Mouse (Mus musculus) adrenal gland, adult 2 months (tissue): Measurements from ENCODE around the gene Gm3424. TPM values are rescaled to one million over a fixed set of nuclear protein-coding genes. Genes with fewer than 3 reads are reported as not detected.
"Not testable (repeated sequence)": the region's sequence is repeated elsewhere in the genome, so short reads cannot be mapped to it uniquely, and the experiment has no call there.

Experiments
- DNase-seq: peaks from one replicate; pipeline ENCODE4 v3.0.0; 2021
- long read RNA-seq: library from polyadenylated mRNA; stranded (forward); transcript quantifications from one replicate; pipeline ENCODE4 v2.0.0, GENCODE M21; 2021
- polyA plus RNA-seq: library from polyadenylated mRNA; depleted of rRNA; stranded (reverse); fragments of >200 nt; gene quantifications from 2 replicates; pipeline ENCODE4 v1.2.3, GENCODE M21; 2012; rRNA removed
- total RNA-seq, 2 experiments: library from RNA; stranded (reverse); gene quantifications; 2 replicates each; pipeline ENCODE4 v1.2.3; 2021

The Gm3424 gene
- total RNA-seq (not detected), polyA plus RNA-seq (not detected in 2 replicates)
- long read RNA-seq: 0 reads

DNA sequence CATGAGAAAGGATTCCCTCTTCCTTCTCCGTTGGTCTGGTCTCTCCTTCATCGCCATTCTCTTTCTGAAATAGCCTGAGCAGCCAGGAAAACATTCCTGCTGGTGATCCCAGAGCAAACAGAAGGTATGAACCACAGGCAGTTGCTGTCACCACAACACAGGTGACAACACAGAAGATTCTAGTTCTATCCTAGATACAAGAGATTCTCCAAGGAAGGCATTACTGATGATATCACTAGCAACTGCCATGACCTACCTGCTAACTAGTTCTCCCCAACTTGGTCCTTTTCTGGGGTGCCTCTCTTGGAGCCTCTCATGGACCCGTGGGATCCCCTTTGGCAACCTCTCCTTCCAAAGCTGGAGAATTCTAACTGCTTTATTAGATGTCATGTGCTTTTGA lies at the start of gene Gm3424:
TSS of gene Gm3424 (minus strand) at position 101 of the 400 bp plus-strand sequence.
- not testable (repeated sequence) for DNase-seq

DNA sequence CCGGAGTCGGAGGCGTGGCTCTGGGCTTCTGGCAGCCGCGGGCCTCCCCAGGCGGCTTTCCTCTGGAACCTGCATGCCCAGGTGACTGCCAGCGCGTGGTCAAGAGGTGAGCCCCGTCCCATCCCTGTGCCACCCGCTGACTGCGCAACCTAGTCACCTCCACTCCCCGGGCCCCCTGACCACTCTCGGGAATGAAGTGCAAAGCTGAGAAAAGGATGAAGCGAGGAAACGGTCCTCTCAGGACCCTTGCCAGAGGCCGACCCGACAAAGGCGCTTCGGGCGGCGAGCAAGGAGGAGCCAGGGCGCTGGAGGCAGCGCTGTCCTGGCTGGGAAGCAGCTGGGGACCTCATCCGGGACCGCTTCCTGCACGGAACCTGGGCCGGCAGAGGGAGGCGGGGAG lies 49.7 kb upstream of the Gm3424 start:
- DNase-seq: not testable (repeated sequence)

DNA sequence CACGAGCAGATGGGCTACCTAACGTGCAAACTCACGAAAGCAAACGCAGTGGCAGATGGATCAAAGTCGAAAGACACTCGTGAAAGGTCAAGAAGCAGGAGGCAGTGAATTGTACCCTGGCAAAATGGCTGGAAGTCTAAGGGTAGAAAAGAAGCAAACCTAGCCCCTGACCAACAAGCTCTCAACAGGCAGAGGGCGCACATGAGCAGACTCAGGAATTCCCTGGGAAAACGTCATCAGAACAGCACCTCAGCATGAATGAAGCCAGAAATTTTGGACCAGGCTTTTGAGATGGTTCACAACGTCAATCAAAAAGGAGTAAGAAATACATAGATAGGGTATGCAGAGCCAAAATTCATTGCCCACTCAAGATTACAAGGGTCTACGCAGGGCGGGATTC lies 49.0 kb upstream of the Gm3424 start:
- DNase-seq: not testable (repeated sequence)

DNA sequence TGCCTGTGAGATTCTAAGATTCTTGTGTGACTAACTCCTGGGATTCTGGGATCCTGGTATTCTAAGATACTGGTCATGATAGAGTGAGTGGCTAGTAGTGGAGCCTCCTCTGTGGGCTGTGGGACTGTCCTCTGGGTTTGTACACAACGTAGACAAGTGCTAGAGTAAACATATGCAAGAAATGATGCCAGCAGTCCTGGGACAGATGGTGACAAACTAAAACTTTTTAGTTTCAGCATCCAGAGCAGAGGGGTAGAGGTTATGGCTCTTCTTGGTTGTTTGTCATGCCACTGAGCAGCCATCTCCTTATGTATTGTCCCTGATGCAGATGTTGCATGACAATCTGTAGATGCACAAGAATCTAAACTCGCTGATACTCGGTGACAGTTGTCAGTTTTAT lies 25.8 kb upstream of the Gm3424 start:
- DNase-seq: not testable (repeated sequence)

DNA sequence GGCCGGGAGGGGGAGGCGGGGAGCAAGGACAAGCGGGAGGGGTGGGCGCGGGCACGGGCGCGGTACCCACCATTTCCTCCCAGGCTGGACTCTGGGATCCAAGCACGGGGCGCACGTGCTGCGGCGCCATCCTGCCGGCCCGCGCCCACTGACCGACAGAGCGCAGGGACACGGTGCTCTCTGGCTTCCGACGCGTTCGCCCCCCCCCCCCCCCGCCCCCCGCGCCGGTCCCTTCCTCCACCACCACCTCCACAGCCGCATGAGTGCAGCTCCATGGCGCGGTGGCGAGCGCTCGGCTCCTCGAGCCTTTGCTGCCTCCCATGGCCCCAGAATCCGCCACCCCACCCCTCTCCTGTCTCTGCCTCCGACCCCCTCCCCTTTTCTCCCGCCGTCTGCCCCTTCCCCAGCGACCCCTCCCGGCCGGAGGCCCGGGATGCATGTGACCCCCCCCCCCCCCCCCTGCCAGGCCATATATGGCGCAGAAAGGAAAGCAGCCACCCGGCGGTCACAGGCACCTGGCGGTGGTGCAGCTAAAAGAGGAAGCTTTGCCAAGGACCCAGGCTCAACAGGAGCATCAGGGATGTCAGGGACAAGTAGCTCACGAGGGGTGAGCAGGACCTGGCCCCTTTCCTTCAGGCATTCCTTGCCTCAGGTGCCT lies 17.3 kb downstream of the Gm3424 start:
- not testable (repeated sequence) for DNase-seq

DNA sequence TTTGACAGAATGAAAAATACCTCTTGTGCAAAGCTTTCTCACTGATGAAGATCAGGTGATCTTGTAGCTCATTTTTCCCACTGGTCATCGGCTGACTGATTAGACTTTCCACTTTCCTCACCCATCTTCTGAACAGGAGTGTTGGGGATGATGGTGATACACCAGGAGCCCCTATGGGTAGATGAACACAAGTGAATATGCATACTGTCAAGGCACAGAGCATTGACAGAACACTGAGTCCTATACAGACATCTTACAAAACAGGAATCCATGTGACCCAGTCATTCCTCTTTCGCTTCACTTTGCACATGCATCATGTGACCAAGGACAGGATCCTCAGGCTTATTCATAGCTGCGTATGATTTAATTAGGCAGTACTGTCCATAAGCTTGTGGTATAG lies 22.2 kb downstream of the Gm3424 start, which contains the start of gene Gm3383:
TSS of gene Gm3383 (minus strand) at position 101 of the 400 bp plus-strand sequence.
- not testable (repeated sequence) for DNase-seq

Other genes starting within 250 kb of the Gm3424 start
- gene Gm8265, start 197.3 kb downstream of the Gm3424 start, total RNA-seq: not detected
- gene Gm8265, start 197.3 kb downstream of the Gm3424 start, polyA plus RNA-seq: not detected in 2 replicates
- not detected for gene Gm9603, start 142.9 kb downstream of the Gm3424 start, total RNA-seq
- gene Gm9603, start 142.9 kb downstream of the Gm3424 start, polyA plus RNA-seq: not detected in 2 replicates
- not detected for gene Gm3373, start 88.8 kb downstream of the Gm3424 start, total RNA-seq
- gene Gm3373, start 88.8 kb downstream of the Gm3424 start, polyA plus RNA-seq: not detected in 2 replicates
- not detected for gene Gm3383, start 22.3 kb downstream of the Gm3424 start, total RNA-seq
- not detected in 2 replicates for gene Gm3383, start 22.3 kb downstream of the Gm3424 start, polyA plus RNA-seq
- not detected for gene Gm8237, start 50.1 kb upstream of the Gm3424 start, total RNA-seq
- gene Gm8237, start 50.1 kb upstream of the Gm3424 start, polyA plus RNA-seq: 0.06 TPM in 1 of 2 replicates, not detected in the other
- not detected for gene Gm3248, start 131.4 kb upstream of the Gm3424 start, total RNA-seq
- gene Gm3248, start 131.4 kb upstream of the Gm3424 start, polyA plus RNA-seq: not detected in 2 replicates
- gene Gm3453, start 148.8 kb upstream of the Gm3424 start, total RNA-seq: not detected
- not detected in 2 replicates for gene Gm3453, start 148.8 kb upstream of the Gm3424 start, polyA plus RNA-seq
- gene Gm6337, start 227.9 kb upstream of the Gm3424 start, total RNA-seq: not detected
- not detected in 2 replicates for gene Gm6337, start 227.9 kb upstream of the Gm3424 start, polyA plus RNA-seq